Mouse (Mus musculus) layer of hippocampus, postnatal 10 days (tissue): ENCODE measurements around the gene Mroh2a. TPM values are rescaled to one million over a fixed set of nuclear protein-coding genes. Genes with fewer than 3 reads are reported as not detected.

Experiments used
- DNase-seq, 2 experiments: peaks; one replicate each; pipeline ENCODE4 v3.0.0; 2021; ENCODE audit warnings: low spot score in 2 of 2
- total RNA-seq, 2 experiments: library from RNA; stranded (reverse); gene quantifications; 2 replicates each; pipeline ENCODE4 v1.2.3; 2021

Mroh2a gene
- total RNA-seq, 2 experiments from 2014 or later = 0.07 to 0.87 TPM

DNA sequence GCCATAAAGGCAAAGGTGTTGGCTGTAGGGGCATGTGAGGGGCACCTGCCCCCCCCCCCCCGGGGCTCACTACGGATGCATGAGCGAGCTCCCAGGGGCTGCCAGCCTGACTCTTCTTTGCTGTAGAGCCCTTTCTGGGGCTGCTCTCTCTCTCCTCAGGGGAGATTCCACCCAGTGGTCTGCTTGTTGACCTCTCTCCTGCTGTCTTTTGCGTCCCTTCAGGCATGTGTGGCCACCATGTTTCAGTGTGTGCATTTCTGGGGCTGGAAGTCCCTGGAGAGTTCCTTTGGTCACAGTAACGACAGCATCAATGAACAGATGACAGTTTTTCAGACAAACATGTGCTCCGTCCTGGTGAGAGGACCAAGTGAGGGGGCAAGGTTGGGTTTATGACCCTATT, 31.6 kb downstream of the Mroh2a start:
- no peak for DNase-seq

DNA sequence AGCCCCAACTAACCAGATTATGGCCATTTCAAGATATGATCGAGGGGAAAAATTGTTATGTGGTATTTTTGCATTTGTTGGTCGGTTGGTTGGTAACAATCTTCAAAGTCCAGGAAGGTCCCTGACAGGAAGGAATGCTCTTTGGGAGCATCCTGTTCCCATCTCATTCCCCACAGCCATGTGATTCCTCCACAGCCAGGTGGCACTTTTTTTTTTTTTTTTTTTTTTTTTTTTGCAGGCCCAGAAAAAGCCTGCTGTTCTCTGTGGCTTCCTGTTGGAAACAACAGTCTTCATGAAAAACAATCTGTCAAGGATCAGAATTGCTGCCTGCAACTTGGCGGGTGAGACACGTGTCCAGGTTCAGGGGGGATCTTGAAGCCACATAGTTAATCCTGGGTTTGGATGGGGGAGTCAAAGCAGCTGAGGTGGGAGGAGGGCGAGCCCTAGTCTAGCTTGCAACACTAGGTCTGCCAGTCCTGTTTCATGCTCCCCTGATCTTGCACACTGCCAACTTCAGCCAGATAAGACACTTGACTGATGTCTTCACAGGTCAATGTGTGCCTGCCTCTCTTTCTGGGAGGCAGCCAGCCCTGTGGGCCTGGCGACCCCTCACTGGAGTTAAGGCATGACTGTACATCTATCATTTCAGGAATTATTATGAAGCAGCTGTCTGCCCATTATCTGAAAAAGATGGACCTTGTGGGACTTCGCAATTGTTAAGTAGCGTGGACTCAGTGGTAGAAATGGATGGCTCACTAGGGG, 32.3 kb downstream of the Mroh2a start:
- DNase-seq = peak; percentile 66 to 68

DNA sequence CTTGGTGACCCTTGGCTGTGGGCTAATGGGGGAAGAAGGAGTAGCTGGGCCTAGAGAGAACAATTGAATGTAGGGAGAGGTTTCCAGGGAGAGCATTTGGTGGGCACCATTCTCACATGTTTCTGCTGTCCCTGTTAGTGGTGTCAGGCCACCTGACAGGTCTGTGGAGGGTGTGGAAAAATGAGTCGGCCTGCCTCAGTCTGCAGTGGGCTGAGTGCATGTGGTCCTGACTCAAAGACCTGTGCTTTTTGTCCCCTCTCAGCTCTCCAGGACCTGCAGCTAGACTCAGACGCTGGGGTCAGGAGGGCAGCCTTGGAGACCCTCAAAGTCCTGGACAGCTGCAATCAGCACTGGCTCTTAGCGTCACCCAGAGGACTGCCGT, 32.8 kb downstream of the Mroh2a start:
- peak in 1 of 2 experiments; percentile 52 for DNase-seq

DNA sequence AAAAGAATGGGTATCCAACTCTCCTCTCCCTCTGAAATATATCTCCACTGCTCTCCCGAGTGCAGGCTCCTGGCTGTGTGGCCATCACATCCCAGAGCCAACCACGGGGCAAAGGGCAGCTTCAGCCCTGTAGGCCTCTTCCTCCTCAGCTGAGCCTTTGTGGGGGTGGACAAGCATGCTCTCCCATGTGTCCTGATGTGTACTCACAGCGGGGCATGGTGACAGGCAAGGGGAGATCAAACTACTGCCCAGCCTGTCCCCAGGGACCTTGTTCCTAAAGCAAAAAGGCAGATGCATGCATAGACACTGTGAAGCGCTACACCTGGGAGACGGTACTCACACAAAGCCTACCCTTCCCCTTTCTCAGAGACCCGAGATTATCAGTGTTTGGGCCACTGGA, 33.3 kb downstream of the Mroh2a start:
- peak in 1 of 2 experiments; percentile 64 for DNase-seq

DNA sequence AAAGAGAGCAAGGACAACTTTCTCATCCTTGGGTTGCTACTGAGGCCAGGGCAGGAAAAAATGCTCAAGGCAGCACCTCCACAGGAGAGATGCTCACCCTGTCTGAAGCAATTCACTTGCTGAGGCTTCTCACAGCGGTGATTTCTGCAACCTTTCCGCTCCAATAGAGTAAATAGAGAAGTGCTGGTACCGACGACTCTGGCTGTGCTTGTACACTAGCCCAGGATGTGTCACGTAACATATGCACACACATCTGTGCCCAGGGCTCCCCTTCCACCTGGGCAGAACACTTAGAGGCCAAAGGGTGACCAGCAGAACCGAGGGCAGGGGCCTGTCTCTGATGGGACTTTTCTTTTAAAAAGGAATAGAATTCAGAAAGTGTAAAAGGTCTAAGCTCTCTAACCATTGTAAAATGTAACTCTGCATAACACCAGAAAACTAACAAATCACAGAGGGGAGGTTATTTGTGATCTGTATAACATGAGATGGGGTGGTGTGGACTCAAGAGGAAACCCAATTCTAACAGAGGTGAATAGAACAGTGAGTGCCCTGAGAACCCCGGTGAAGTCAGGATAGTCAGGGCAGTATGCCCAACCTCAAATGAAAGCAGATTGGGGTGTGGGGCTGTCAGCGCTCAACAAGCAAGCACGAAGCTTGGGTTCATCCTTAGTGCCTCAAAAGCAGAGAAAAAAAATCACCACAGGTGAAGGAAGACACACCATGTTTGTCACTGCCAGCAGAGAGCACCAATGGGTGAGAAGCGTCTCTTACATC, 34.0 kb downstream of the Mroh2a start:
- no peak for DNase-seq

DNA sequence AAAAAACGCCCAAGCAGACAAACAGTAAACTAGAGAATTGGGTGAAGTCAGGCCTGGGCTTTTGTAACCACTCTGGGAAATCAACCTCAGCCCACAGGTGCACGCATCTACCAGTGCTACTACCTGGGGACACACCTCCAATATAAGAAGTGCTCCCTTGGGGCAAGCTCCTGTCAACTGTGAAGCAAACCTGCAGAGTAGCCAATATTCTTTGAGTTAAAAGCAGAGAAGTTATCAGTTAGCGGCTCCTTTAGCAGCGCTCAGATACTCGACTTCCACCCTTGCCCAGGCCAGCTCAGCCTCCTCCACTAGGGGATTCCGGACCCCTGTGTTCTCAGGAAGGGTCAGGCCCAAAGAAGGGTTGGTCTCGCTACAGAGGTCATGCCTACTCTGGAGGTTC, 34.9 kb downstream of the Mroh2a start:
- no peak for DNase-seq

DNA sequence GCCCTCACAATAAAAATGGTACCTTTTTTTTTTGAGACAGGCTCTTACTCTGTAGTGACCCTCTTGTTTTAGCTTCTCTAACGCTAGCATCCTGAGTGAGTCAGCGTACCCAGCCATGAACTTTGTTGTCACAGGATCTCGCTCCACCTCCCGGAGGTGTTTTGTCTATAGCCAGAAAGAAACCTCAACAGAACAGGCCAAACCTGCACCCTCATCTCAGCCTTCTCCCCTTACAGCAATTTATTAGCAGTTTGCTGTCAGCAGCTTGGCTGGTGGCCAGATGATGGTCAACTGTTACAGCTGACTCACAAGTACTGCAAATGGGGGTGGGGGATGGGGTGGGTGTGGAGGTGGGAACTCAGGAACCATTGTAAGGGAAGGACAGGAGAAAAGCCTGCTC, 35.5 kb downstream of the Mroh2a start:
- DNase-seq = peak; percentile 69 to 72

DNA sequence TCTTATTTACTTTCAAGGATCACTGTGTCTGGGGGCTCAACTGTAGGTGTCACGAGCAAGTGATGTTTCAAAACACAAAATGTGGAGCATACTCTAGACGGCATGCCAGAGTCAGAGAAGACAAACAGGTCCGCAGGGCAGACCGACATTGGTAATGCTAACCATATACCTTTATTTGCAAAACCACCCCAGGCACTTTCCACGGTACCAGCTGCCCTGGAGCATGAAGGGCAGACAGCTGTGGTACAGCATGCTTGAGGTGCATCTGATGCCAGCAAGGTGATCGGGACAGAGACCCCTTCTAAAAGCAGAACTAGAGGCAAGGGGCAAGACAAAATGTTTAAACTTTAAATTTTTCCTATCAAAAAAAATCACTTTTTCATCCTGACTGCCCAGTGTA, 36.2 kb downstream of the Mroh2a start:
- DNase-seq = no peak

DNA sequence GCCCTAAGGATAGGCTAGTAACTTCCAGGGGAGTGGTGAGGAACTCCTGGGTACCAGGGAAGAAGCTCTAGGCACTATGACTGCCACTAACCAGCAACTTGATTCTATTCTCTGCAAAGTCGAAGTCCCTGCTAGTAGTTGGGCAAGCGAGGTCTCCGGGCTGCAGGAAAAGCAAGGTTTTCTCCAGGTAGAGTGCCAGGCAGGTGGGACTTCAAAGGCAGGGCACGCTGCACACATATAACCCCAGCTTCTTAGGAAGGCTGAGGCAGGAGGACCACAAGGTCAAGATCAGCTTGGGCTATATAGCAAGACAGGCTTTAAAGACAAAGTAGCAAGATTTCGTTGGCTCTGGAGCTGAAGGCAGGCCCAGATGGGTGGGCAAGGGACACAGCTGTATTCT, 37.0 kb downstream of the Mroh2a start:
- no peak for DNase-seq

DNA sequence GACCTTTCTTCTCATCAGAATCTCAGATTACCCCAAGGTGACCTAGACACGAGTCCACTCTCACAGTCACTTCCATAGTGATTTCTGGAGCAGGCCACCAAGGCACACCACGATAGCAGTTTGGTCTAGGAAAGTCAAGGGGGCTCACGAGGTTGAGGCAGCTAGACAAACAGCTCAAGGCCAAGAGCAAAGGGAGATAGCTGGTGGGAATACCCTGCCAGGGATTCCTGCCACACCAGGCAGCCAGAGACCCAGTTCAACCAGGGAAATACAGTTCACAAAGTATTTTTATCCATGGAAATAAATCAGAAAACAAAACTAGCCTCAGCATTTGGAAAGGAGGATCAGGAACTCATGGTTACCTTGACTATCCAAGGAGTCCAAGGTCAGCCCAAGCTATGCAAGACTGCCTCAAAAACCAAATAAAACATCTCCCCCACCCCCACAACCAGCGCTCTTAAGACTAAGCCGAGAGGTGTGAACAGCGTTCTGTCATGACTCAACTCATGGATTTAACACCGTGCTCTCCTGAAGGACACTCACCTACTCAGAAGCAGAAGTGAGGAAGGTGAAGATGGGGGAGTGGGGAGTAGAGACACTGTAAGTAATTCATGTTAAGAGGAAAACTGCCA, 37.6 kb downstream of the Mroh2a start:
- no peak for DNase-seq

DNA sequence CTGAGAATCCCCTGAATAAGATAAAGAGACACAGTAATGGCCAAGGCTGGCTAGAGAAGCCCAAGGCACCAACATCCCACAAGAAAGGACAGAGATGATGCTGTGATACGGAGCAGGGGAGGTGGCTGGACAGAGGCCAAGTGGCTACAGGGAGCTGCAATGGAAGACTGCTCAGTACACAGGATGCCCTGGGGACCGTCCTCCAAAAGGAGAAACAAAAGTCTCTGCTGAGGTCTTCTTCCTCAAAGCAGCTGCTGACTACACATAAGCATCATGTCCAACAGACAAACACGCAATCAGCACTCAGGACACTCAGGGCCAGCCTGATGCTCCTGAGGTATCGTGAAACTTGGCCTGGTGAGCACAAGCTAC, 38.1 kb downstream of the Mroh2a start:
- DNase-seq = no peak

DNA sequence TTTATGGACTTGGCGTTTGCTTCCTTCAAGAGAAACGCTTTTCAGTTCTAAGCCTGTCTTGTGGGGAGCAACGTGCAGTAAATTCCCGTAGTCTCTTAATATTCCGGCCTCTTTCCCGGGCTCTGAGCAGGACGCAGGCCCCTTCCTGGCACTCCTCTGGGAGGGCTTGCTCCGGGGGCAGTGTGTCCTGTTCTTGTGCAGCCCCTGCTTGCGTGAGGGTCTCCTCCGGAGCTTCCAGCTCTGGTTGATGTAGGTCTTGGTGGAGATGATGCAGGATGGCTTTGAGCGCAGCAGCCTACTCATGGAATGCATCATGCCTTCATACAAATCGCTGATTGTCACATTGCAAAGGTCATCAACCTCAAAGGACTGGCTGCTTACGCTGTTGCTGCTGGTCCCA, 39.3 kb downstream of the Mroh2a start:
- no peak for DNase-seq

DNA sequence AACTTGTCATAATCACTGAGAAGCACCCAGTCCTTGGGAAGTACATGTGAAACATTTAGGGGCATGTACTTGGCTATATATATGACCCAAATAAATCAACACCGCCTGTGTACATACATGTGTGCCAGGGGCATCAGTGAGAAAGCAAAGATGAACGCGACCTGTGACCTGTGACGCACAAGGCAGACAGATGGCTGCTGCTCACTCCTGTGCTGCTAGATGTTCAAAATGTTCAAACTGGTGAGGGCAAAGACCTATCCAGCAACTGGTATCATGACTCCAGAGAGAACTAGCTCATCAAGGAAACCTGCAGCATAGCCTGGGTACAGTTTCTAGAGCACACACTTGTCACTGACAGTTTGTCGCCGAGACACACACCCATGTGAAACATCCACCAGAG, 40.7 kb downstream of the Mroh2a start:
- DNase-seq = no peak

DNA sequence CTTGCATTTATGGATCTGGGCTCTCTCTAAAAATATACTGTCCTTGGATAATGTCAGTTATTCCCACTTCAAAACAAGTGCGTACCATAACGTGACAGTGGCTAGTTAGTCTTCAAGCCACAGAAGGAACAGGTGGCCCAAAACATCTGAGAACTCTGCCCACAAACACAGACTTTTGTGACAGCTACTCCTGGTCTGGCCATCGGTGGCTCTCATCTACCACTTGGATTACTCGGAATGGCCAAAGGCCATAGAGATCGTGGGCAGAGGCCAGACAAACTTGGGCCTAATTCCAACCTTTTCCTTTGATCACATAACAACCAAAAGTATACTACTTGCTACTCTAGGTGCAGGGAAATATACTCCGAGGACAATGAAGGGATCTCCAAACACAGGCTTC, 41.3 kb downstream of the Mroh2a start:
- DNase-seq = no peak

DNA sequence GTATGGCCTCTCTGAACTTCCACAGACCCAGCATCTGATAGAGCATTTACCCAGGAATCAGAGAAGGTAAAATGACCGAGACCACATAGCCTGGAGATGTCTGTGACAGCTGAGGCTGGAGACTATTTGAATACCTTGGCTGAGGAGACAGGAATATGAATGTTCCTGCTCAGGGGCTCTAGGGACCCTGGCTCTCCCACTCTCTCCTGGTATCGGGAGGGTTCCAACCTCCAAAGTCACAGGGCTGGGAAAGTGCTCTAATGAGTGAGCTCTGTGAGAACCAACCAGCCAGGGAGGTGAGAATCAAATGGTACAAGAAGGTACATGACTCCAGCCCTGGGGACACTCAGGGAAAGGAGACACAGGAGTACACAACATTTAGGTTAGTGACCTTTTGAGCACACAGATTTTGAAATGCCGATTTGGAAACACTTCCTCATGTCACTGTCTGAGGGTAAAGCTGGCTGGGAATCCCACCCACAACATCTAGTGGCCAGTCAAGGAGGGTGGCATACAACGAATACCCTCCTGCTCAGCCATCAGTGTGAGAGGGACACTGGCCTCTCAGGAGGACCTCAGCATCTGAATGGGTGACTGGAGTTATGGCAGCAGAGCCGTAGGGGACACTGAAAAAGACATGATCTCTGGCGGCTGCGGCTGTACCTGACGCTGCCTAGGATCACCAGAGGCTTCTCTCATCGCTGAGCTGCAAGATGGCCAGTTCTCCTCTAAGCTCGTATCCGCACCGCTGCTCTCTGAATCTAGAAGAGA, 42.9 kb downstream of the Mroh2a start:
- no peak for DNase-seq

DNA sequence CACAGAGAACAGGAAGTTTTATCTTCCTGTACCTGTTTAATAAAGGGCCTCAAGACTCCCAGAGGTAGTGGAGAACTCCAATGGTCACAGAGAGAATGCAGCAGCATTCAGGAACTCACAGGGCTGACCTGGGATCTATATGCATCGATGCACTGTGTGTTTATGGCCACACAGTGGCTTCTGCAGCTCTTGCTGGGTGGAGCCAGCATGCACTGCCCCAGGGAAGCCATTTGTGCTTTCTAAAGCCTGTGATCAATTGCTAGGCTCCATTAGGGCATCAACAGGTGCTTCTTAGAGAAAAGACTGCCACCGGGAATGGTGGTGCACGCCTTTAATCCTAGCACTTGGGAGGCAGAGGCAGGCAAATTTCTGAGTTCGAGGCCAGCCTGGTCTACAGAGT, 46.1 kb downstream of the Mroh2a start:
- no peak for DNase-seq

DNA sequence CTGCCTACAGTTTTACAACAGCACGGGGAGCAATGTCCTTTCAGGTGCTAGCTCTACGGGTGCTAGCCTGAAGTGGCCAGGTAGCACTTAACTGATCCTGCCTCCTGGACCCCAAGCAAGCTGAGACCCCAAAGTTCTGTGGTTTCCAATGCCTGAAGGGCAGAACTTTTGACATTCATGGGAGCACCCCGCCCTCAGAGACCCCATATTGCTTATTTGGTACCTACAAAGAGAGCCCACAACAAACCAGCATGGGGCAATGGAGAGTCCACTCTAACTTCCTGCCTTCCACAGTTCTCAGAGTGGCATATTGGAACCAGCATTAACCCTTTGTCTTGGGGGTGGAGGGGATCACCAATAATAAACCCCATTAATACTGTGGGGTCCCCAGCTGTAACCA, 46.5 kb downstream of the Mroh2a start:
- DNase-seq = no peak

DNA sequence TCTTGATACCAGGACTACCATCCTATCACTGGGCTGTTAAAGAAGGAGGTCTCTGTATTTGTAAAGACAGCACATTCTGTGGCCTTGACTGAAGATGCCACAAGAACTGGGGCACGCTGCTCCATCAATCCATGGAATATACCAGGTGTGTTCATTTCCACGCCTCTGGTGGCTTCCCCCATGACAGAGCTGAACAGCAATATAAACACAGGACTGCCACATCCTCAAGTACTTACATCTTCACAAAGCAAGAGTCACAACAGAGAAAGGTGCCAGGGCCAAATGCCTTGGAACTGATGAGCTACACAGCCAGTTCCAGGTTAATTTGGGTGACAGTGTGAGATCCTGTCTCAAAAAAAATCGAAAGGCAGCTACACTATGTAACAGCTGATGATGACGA, 47.0 kb downstream of the Mroh2a start:
- peak in 1 of 2 experiments; percentile 10 for DNase-seq

DNA sequence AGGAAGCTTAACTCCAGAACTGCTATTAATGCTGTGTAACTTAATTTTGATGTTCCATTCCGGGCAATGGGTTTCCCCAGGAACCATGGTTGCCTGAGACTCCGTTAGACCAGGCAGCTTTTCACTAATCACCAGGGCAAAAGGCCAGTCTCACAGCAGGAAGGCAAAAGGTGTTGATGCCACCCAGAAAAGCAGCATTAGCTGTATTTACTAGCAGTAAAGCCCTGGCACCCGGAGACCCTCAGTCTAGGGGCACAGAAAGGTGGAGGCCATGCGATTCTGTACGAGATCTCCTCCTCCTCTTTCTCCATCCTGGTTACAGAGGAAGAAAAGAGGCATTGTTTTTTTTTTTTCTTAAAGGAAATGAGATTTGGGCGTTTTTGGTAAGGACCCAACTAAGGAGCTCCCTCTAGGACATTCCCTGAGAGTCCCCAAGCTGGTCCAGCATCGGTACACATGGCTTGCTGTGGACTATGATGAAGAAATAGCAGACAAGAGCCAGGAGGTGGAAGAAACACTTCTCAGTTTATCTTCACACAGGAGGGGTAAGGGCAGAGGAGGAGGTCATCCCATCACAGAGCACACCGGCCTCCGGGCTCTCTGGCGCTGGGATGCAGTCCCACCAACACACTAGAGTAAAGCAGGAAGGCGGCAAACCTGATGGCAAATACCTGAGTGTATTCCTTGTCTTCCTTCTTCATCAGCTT, 47.7 kb downstream of the Mroh2a start:
- no peak for DNase-seq

DNA sequence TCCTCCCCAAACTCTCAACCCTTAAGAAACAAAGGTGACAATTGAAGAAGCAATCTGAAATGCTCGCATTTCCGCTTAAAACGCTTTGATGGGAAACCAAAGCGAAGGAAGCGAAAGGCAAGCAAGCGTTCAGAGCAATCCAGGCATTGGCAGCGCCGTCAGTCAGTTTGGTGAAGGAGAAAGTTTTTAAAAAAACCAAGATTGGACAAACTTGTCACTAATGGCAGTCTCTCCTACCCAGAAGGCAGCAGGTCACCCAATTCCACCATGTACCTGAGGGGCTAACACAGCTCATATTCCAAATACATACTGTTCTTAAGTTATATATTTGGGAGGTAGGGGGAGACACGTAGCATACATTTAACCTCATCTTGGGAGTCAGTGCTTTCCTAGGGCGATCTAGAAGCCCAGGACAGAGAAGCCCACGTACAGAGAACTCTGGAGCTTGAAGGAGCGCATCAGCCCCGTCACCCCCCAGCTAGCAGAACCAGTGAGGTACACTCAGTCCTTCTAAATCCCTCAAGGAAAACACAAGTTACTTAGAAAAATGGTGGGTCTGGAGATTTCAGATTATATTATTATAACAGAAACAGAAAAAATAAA, 48.4 kb downstream of the Mroh2a start:
- no peak for DNase-seq
